16 mouse cellular contexts compared by ENCODE assay signal in genomic region chr5:146893478-146894182, GRCm38 (mm10). TPM values are rescaled to one million over a fixed set of nuclear protein-coding genes. Genes with fewer than 3 reads are reported as not detected.
A peak's percentile ranks its signal among the peaks of the same experiment; 100 is the strongest.
DNase-seq lines count a peak whose midpoint lies in the region; ATAC-seq and TF ChIP-seq lines count a peak whose summit lies in the region.
"Had no signal": no experiment of that assay in that cellular context is flagged by ENCODE, and none has a peak within 500 bp of the region (broad histone marks: within the 10 kb centered on the region; RNA-seq: fewer than 3 reads in every experiment).

No protein-coding gene starts in this region.

- H3K4me3 ChIP-seq in layer of hippocampus, adult 2 months, result no peak overlapping the region
- no peak overlapping the region for H3K4me3 ChIP-seq in hindbrain, embryonic 13.5 days
- H3K4me3 ChIP-seq: heart, embryonic 12.5 days; hindbrain, embryonic 15.5 days; midbrain, embryonic 15.5 days; neural tube, embryonic 15.5 days had no signal

- no peak overlapping the region for H3K9ac ChIP-seq in hindbrain, embryonic 13.5 days
- H3K9ac ChIP-seq: heart, embryonic 12.5 days; hindbrain, embryonic 15.5 days; midbrain, embryonic 15.5 days; neural tube, embryonic 15.5 days had no signal

- H3K4me1 ChIP-seq in hindbrain, embryonic 13.5 days (replicated peaks), result no peaks in the 10 kb centered on the region
- H3K4me1 ChIP-seq: heart, embryonic 12.5 days; hindbrain, embryonic 15.5 days; midbrain, embryonic 15.5 days; neural tube, embryonic 15.5 days had no signal

- H3K36me3 ChIP-seq in hindbrain, embryonic 13.5 days, result no peaks in the 10 kb centered on the region
- H3K36me3 ChIP-seq: heart, embryonic 12.5 days; hindbrain, embryonic 15.5 days; midbrain, embryonic 15.5 days; neural tube, embryonic 15.5 days had no signal

- intact Hi-C loops in gastrocnemius, postnatal 14 days (cut with DNase I; ENCODE audit: low total_unique reads), result no loop called here

- H3K9me3 ChIP-seq in hindbrain, embryonic 13.5 days, result no peaks in the 10 kb centered on the region
- H3K9me3 ChIP-seq: heart, embryonic 12.5 days; hindbrain, embryonic 15.5 days; midbrain, embryonic 15.5 days; neural tube, embryonic 15.5 days had no signal

- 87% methylated on average over 11 of the region's 11 CpGs for WGBS in hindbrain, embryonic 13.5 days

- no peak overlapping the region for H3K27ac ChIP-seq in layer of hippocampus, adult 2 months
- no peak overlapping the region for H3K27ac ChIP-seq in hindbrain, embryonic 13.5 days
- H3K27ac ChIP-seq: hindbrain, embryonic 15.5 days; midbrain, embryonic 15.5 days; neural tube, embryonic 15.5 days had no signal

- TF ChIP-seq CTCF in layer of hippocampus, adult 2 months (conservative IDR thresholded peaks at IDR 0.05), result peak; percentile 66

- no peak for DNase-seq in layer of hippocampus, adult 2 months (ENCODE audit: low spot score in 2 of 2)
- no peak for DNase-seq in layer of hippocampus, postnatal 36 days
- DNase-seq in thymus, postnatal 14 days, result peak; percentile 17
- no peak for DNase-seq in thymus, postnatal 10 days (ENCODE audit: low spot score in 2 of 2)
- DNase-seq in ZHBTc4 (ENCODE audit: low read depth, low spot score), result peak; percentile 69
- DNase-seq in testis, postnatal 10 days (ENCODE audit: low spot score), result peak; percentile 63
- DNase-seq in gastrocnemius, postnatal 14 days, result no peak
- DNase-seq: adrenal gland, postnatal 25 days; cerebellum, adult 18-20 months; kidney, postnatal 4 days; lung, postnatal 14 days had no signal

- H3K27me3 ChIP-seq in hindbrain, embryonic 13.5 days, result no peaks in the 10 kb centered on the region
- H3K27me3 ChIP-seq: heart, embryonic 12.5 days; hindbrain, embryonic 15.5 days; midbrain, embryonic 15.5 days; neural tube, embryonic 15.5 days had no signal

- no peak overlapping the region for H3K4me2 ChIP-seq in hindbrain, embryonic 13.5 days
- H3K4me2 ChIP-seq: heart, embryonic 12.5 days; hindbrain, embryonic 15.5 days; midbrain, embryonic 15.5 days; neural tube, embryonic 15.5 days had no signal

- no peak for ATAC-seq in hindbrain, embryonic 13.5 days (ENCODE audit: low FRiP score)
- ATAC-seq: midbrain, embryonic 15.5 days had no signal

RNA-seq across cellular contexts. Expression of gene Rasl11a, which starts 48.8 kb away (rescaled TPM):
- total RNA-seq in layer of hippocampus, adult 2 months (2021), result 10 to 100 TPM; 11.0 to 13.7 TPM
- total RNA-seq in layer of hippocampus, postnatal 36 days (2021), result 10 to 100 TPM; 15.1 to 16.7 TPM
- total RNA-seq in gastrocnemius, postnatal 14 days (2021), result 1 to 10 TPM; 3.0 to 3.4 TPM
- polyA plus RNA-seq in hindbrain, embryonic 13.5 days (2015; fragmentation: Nextera tagmentation; extraction: Ambion mirVana), result 9.0 and 11.9 TPM in 2 replicates

RNA-seq across cellular contexts. Expression of gene Gtf3a, which starts 54.8 kb away (rescaled TPM):
- total RNA-seq in layer of hippocampus, adult 2 months (2021), result 10 to 100 TPM; 23.3 to 24.7 TPM
- total RNA-seq in layer of hippocampus, postnatal 36 days (2021), result 10 to 100 TPM; 21.6 to 25.8 TPM
- total RNA-seq in gastrocnemius, postnatal 14 days (2021), result 10 to 100 TPM; 22.1 to 25.1 TPM
- polyA plus RNA-seq in hindbrain, embryonic 13.5 days (2015; fragmentation: Nextera tagmentation; extraction: Ambion mirVana), result 99.5 and 102 TPM in 2 replicates

Comparison
In these comparisons a context has a peak if more than half of its experiments do, and no peak if none do; other contexts are left out.
1. DNase-seq: peak in thymus, postnatal 14 days (single experiment), ZHBTc4 (single experiment) and testis, postnatal 10 days (single experiment); none in layer of hippocampus, adult 2 months (0 of 2), layer of hippocampus, postnatal 36 days (0 of 2), thymus, postnatal 10 days (0 of 2) and gastrocnemius, postnatal 14 days (single experiment).